ENCODE assay signal across 16 mouse cellular contexts in genomic region chr17:13564800-13565199, GRCm38 (mm10).
"Had no signal": no experiment of that assay in that cellular context is flagged by ENCODE, and none has a peak within 500 bp of the region (broad histone marks: within the 10 kb centered on the region; RNA-seq: fewer than 3 reads in every experiment).

No protein-coding gene starts in this region.

- H3K36me3 ChIP-seq: lung, embryonic 15.5 days; midbrain, embryonic 13.5 days; midbrain, embryonic 15.5 days; neural tube, embryonic 12.5 days; stomach, embryonic 15.5 days had no signal

- H3K4me2 ChIP-seq: lung, embryonic 15.5 days; midbrain, embryonic 11.5 days; midbrain, embryonic 13.5 days; midbrain, embryonic 15.5 days; neural tube, embryonic 12.5 days; stomach, embryonic 15.5 days had no signal

- H3K9ac ChIP-seq: lung, embryonic 15.5 days; midbrain, embryonic 13.5 days; midbrain, embryonic 15.5 days; neural tube, embryonic 12.5 days; stomach, embryonic 15.5 days had no signal

- H3K4me1 ChIP-seq: lung, embryonic 15.5 days; megakaryocyte, embryonic 14.5 days; midbrain, embryonic 13.5 days; midbrain, embryonic 15.5 days; neural tube, embryonic 12.5 days; stomach, embryonic 15.5 days had no signal

- H3K4me3 ChIP-seq: lung, embryonic 15.5 days; megakaryocyte, embryonic 14.5 days; midbrain, embryonic 13.5 days; midbrain, embryonic 15.5 days; neural tube, embryonic 12.5 days; stomach, embryonic 15.5 days had no signal

- H3K9me3 ChIP-seq: lung, embryonic 15.5 days; midbrain, embryonic 13.5 days; midbrain, embryonic 15.5 days; neural tube, embryonic 12.5 days; stomach, embryonic 15.5 days had no signal

- DNase-seq: lung, adult 2 months; lung, postnatal 14 days; lung, postnatal 36 days; right cerebral cortex, postnatal 14 days; thymus, adult 2 months; thymus, postnatal 25 days; thymus, postnatal 4 days had no signal

- H3K27me3 ChIP-seq: lung, embryonic 15.5 days; megakaryocyte, embryonic 14.5 days; midbrain, embryonic 13.5 days; midbrain, embryonic 15.5 days; neural tube, embryonic 12.5 days; stomach, embryonic 15.5 days had no signal

- H3K27ac ChIP-seq: lung, embryonic 15.5 days; macrophage; midbrain, embryonic 13.5 days; midbrain, embryonic 15.5 days; neural tube, embryonic 12.5 days; stomach, embryonic 15.5 days; stomach, postnatal 0 days had no signal
